Mouse (Mus musculus) midbrain, embryonic 11.5 days (tissue): ENCODE measurements around the gene Mrps21. TPM values are rescaled to one million over a fixed set of nuclear protein-coding genes. Genes with fewer than 3 reads are reported as not detected.

Experiments used
- ATAC-seq: fragments of 200-750 bp; cut with Nextera tagmentation; 2 replicates; pipeline ENCODE4 v1.8.0; 2017; ENCODE audit warnings: moderate TSS enrichment, moderate library complexity; ENCODE audit not compliant: low FRiP score
- DNase-seq: peaks from one replicate; pipeline ENCODE4 v3.0.0; 2015; ENCODE audit warnings: low spot score; ENCODE audit errors: missing footprints
- H3K27ac ChIP-seq: fragments of 300-500 bp; sonication (generic); 2 replicates; pipeline ENCODE4 v1.5.1; 2014; ENCODE audit warnings: low read depth, low read length
- H3K27me3 ChIP-seq: fragments of 300-500 bp; sonication (generic); 2 replicates; pipeline ENCODE4 v1.6.1; 2014; ENCODE audit warnings: mild to moderate bottlenecking, low read length, moderate library complexity, mixed read lengths; ENCODE audit not compliant: control insufficient read depth, insufficient read depth
- H3K36me3 ChIP-seq: fragments of 300-500 bp; sonication (generic); 2 replicates; pipeline ENCODE4 v1.6.1; 2014; ENCODE audit warnings: mild to moderate bottlenecking, low read length, moderate library complexity, mixed read lengths; ENCODE audit not compliant: control insufficient read depth, insufficient read depth
- H3K4me1 ChIP-seq: fragments of 300-500 bp; sonication (generic); 2 replicates; pipeline ENCODE4 v1.6.1; 2014; ENCODE audit warnings: low read length; ENCODE audit not compliant: control insufficient read depth, insufficient read depth
- H3K4me2 ChIP-seq: fragments of 300-500 bp; sonication (generic); 2 replicates; pipeline ENCODE4 v1.6.1; 2014; ENCODE audit warnings: mild to moderate bottlenecking, moderate library complexity
- H3K4me3 ChIP-seq: fragments of 300-500 bp; sonication (generic); 2 replicates; pipeline ENCODE4 v1.5.1; 2014; ENCODE audit warnings: low read depth, low read length
- H3K9ac ChIP-seq: fragments of 300-500 bp; sonication (generic); 2 replicates; pipeline ENCODE4 v1.6.1; 2014; ENCODE audit warnings: low read length
- H3K9me3 ChIP-seq: fragments of 300-500 bp; sonication (generic); 2 replicates; pipeline ENCODE4 v1.6.1; 2016; ENCODE audit warnings: low read length; ENCODE audit not compliant: control insufficient read depth
- WGBS: fragments of 180-500 bp; shearing (Covaris S2); extraction: QIAGEN DNeasy Blood & Tissue Kit; methylation state at CpG from one replicate; pipeline ENCODE4 v1.1.7; 2014; 5-methylcytosine and 5-hydroxymethylcytosine counted together
- polyA plus RNA-seq: library from polyadenylated mRNA; unstranded; fragments of >200 nt; fragmentation: Nextera tagmentation; extraction: Ambion mirVana; gene quantifications from 2 replicates; pipeline ENCODE4 v1.2.1, GENCODE M21; 2014

The Mrps21 gene
- polyA plus RNA-seq, 1 experiment from 2014 or later: 343 TPM

DNA sequence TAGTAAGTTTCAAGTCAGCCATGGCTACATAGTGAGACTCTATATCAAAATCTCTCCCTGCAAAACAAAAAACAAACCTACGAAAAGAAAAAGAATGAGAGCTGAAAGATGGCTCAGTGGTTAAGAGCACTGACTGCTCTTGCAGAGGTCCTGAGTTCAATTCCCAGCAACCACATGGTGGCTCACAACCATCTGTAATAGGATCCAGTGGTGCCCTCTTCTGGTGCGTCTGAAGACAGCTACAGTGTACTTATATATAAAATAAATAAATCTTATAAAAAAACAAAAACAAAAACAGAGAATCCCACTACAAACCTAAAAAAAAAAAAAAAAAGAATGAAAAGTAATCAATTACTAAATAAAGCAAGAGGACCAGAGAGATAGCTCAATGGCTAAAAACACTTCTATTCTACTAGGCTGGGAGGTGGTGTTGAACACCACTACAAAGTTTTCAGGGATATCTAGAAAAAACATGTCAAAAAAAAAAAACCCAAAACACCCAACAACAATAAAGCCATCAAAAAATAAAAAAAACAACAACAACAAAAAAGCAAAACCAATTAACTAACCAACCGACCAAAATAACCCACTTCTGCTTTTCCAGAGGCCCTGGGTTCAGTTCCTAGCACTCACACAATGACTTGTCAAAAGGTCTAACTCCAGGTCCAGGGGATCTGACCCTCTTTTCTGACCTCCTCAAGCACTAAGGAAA, 28.7 kb downstream of the Mrps21 start:
- no peak overlapping the region for H3K4me3 ChIP-seq
- 93% methylated on average over 3 of the region's 3 CpGs for WGBS
- H3K9me3 ChIP-seq: no peaks in the 10 kb centered on the region
- H3K27ac ChIP-seq: no peak overlapping the region
- H3K36me3 ChIP-seq: peaks cover 30% of the 10 kb centered on the region
- H3K27me3 ChIP-seq: no peaks in the 10 kb centered on the region
- DNase-seq (no peak), ATAC-seq (no peak)
- no peak overlapping the region for H3K9ac ChIP-seq
- H3K4me2 ChIP-seq: no peak overlapping the region
- H3K4me1 ChIP-seq: no peaks in the 10 kb centered on the region

GRCm38 (mm10) chr3:95839250-95839649, 32.1 kb downstream of the Mrps21 start:
- Histone ChIP-seq H3K9ac (no peak overlapping the region), H3K27me3 (no peaks in the 10 kb centered on the region), H3K27ac (no peak overlapping the region), H3K9me3 (no peaks in the 10 kb centered on the region), H3K4me2 (no peak overlapping the region), H3K4me3 (no peak overlapping the region), H3K36me3 (peaks cover 23% of the 10 kb centered on the region), H3K4me1 (no peaks in the 10 kb centered on the region)
- no peak for ATAC-seq
- 96% methylated on average over 2 of the region's 2 CpGs for WGBS
- no peak for DNase-seq

- ATAC-seq (no peak), DNase-seq (no peak)
- Histone ChIP-seq H3K27me3 (no peaks in the 10 kb centered on the region), H3K4me3 (no peak overlapping the region), H3K36me3 (peaks cover 32% of the 10 kb centered on the region), H3K4me2 (no peak overlapping the region), H3K27ac (no peak overlapping the region), H3K9ac (no peak overlapping the region), H3K4me1 (no peaks in the 10 kb centered on the region), H3K9me3 (no peaks in the 10 kb centered on the region)
- WGBS: 94% methylated on average over 4 of the region's 4 CpGs
These were observed 42.3 kb downstream of the Mrps21 start for GRCm38 (mm10) chr3:95829053-95829452.

- Histone ChIP-seq H3K27ac (no peak overlapping the region), H3K4me1 (no peaks in the 10 kb centered on the region), H3K36me3 (peaks cover 11% of the 10 kb centered on the region; the same call in 1 of the 2 replicates), H3K9me3 (no peaks in the 10 kb centered on the region), H3K27me3 (no peaks in the 10 kb centered on the region), H3K4me3 (no peak overlapping the region), H3K9ac (no peak overlapping the region), H3K4me2 (no peak overlapping the region)
- WGBS: 73% methylated on average over 2 of the region's 2 CpGs
- ATAC-seq (no peak), DNase-seq (no peak)
These were observed 45.0 kb downstream of the Mrps21 start for GRCm38 (mm10) chr3:95826275-95826674.

DNA sequence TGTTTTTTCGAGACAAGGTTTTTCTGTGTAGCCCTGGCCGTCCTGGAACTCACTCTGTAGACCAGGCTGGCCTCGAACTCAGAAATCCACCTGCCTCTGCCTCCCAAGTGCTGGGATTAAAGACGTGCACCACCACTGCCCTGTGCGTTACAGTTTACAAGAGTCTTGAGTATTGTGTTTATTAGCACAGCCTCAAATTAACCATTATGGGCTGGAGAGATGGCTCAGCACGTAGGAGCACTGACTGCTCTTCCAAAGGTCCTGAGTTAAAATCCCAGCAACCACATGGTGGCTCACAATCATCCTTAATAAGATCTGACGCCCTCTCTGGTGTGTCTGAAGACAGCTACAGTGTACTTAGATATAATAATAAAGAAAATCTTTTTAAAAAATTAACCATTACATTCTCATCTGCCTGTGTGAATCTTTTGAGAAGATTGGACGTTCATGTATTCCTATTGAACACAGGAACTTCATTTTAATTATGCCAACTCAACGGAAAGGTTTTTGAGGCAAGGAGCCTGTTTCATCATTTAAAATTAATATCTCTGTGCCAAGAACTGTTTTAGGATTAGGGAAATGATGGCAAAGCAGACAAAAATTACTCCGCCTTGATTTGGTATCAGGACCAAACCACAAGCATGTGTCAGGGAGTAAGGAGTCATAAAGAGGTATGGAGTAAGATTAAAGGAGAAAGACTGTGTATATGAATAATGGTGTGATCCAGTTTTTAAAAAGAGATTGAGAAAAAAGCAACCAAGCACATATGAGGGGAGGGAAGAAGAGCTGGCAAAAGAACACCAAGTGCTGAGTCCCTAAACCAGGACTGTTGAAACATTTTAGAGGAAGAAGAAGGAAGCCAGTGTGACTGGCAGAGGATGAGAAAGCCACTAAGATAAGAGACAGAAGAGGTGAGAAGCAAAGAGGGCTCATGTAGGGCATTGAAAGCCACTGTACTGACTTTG, 51.0 kb downstream of the Mrps21 start:
- peak; percentile 1; the same call in 1 of the 2 replicates for ATAC-seq
- peaks cover 7% of the 10 kb centered on the region for H3K4me1 ChIP-seq
- peak overlapping the region; percentile 51 for H3K4me2 ChIP-seq
- DNase-seq: no peak
- peak overlapping the region; percentile 84 for H3K4me3 ChIP-seq
- H3K9ac ChIP-seq: peak overlapping the region; percentile 98
- H3K9me3 ChIP-seq: no peaks in the 10 kb centered on the region
- H3K36me3 ChIP-seq: no peaks in the 10 kb centered on the region
- peak overlapping the region; percentile 93 for H3K27ac ChIP-seq
- H3K27me3 ChIP-seq: no peaks in the 10 kb centered on the region
- 49% methylated on average over 10 of the region's 10 CpGs for WGBS

- Histone ChIP-seq H3K27ac (peak overlapping the region; percentile 99), H3K9me3 (no peaks in the 10 kb centered on the region), H3K9ac (peak overlapping the region; percentile 98), H3K27me3 (no peaks in the 10 kb centered on the region), H3K36me3 (no peaks in the 10 kb centered on the region), H3K4me3 (peak overlapping the region; percentile 84), H3K4me2 (peak overlapping the region; percentile 51), H3K4me1 (peaks cover 7% of the 10 kb centered on the region)
- peak; percentile 100 for DNase-seq
- ATAC-seq: peak; percentile 96
- WGBS: under 1% methylated on average over 49 of the region's 49 CpGs
These were observed 51.9 kb downstream of the Mrps21 start for GRCm38 (mm10) chr3:95819351-95819985.

GRCm38 (mm10) chr3:95818571-95819288, 52.6 kb downstream of the Mrps21 start, which contains the start of gene Rprd2:
Rprd2 (minus strand) TSS chr3:95818863.
- 0% methylated on average over 58 of the region's 60 CpGs for WGBS
- peak; percentile 98 for DNase-seq
- H3K9ac ChIP-seq: peak within 1 kb of the TSS; percentile 98
- H3K9me3 ChIP-seq: no peaks in the 10 kb centered on the region
- H3K4me2 ChIP-seq: peak within 1 kb of the TSS; percentile 57
- ATAC-seq: peak; percentile 65
- H3K27ac ChIP-seq: peak within 1 kb of the TSS; percentile 99
- H3K4me1 ChIP-seq: peaks cover 7% of the 10 kb centered on the region
- peak within 1 kb of the TSS; percentile 84 for H3K4me3 ChIP-seq
- H3K27me3 ChIP-seq: no peaks in the 10 kb centered on the region
- H3K36me3 ChIP-seq: no peaks in the 10 kb centered on the region

- peak overlapping the region; percentile 84 for H3K4me3 ChIP-seq
- peak overlapping the region; percentile 99 for H3K27ac ChIP-seq
- peak overlapping the region; percentile 57 for H3K4me2 ChIP-seq
- ATAC-seq (peak; percentile 12), DNase-seq (peak; percentile 98)
- no peaks in the 10 kb centered on the region for H3K9me3 ChIP-seq
- peaks cover 7% of the 10 kb centered on the region for H3K4me1 ChIP-seq
- H3K9ac ChIP-seq: peak overlapping the region; percentile 98
- under 1% methylated on average over 21 of the region's 21 CpGs for WGBS
- H3K27me3 ChIP-seq: no peaks in the 10 kb centered on the region
- no peaks in the 10 kb centered on the region for H3K36me3 ChIP-seq
These were observed 53.2 kb downstream of the Mrps21 start for GRCm38 (mm10) chr3:95818026-95818511.
